Mouse (Mus musculus) thymus, postnatal 36 days (tissue): Measurements from ENCODE around the gene Ubap1l.

ENCODE experiments used
- DNase-seq, 2 experiments: peaks; one replicate each; pipeline ENCODE4 v3.0.0; 2022; ENCODE audit warnings: mixed read lengths in 2 of 2

The Ubap1l gene

GRCm38 (mm10) chr9:65411326-65411725 lies 50.5 kb downstream of the Ubap1l start:
- DNase-seq, result no peak

DNA sequence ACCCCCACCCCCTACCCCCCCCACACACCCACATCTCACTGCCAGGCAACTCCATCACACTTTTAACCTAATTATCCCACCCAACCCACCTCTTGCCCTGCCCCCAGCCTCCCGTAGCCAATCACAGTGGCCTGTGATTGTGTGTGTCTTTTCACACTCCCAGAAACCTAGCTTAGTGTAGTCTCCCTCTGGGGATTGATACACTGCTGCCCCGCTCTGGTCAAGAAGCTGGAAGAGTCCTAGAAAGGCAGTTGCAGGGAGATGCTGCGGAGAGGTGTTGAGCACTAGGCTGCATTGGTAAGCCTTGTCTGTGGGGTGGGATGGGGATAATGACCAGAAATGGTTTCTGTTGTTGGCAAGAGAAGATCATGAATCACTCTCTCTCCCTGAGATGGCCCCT lies 56.9 kb downstream of the Ubap1l start:
- DNase-seq, result no peak

DNA sequence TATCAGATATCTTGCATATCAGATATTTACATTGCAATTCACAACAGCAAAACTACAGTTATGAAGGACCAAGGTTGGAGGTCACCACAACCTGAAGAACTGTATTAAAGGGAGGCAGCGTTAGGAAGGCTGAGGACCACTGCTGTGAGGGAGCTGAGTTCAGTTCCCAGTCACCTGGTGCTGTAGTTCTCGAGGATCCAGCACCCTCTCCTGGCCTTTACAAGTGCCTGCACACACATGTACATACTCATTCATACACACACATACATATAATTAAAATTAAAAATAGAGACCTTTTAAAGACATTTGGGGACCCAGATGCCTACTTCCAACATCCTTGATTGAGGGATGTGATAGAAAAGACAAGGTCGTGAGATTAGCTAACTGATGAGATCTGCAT lies 58.8 kb downstream of the Ubap1l start:
- DNase-seq, result no peak

DNA sequence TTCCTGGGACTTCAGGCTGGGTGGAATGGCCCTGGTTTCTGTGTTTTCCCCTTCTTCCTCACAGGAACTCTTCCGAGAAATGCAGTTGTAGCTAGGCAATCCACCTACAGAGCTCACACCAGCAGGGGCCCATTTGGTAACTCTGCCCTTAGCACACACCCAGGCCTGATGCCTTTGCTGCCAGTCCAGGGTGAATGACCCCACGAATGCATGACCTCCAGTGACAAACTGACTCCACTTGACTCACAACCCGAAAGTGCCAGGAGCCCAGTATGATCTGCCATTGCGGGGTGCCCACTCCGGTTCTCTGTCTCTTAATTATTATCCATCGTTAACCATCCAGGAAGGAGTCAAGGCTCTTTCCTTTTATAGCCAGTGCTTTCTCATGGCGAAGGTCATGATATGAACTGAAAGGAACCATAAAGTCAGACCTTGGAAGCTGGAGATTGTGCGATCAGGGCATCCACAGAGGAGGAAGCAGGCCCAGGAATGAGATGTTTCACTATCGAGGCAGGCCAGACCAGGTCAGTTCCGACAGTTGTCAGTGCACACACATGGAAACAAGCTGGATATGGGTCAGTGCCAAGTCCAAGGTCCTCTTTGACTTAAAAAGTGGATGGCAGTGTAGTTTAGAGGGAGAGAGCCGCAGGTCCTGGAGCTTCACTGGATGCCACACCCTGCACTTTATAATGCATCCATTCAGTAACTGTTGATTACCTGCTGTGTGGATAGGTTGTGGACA lies 62.1 kb downstream of the Ubap1l start, which contains the start of gene Slc51b:
Gene Slc51b (minus strand): TSS at position 196 of the 742 bp plus-strand sequence.
- no peak for DNase-seq

DNA sequence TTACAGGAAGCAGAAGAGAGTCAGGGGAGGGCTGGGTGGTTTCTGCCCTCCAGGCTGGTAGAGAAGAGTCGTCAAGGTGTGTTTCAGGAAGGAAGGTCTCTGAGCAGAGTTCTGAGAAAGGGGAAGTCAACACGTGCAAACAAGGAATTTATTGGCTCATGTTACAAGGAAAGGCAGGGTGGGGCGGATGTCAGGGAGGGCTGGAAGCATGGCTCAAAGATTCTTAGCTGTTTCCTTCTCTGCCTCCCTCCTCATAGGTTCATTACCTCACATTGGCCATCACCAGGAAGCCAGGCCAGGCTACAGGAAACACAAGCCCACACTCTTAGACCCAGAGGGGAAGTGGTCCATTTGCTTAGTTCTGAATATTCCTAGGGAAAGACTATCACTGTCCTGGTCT lies 63.6 kb downstream of the Ubap1l start:
- no peak for DNase-seq

DNA sequence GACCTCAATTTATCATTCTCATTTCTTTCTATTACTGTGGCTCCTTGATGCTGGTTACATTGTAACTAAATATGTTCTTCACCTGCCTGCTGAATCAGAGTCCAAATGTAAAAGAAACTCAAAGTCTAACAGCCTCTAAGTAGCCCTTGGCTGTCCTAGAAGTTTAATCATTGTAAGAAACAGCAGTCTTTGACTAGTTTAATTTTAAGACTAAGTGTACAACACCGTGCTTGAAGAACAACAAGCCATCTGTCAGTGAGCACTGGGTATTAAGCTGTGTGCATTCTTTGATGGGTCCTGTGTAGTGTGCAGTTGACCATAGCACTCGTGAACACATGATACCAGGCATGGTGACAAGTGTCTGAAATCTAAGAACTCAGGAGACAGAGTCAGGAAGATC lies 66.7 kb downstream of the Ubap1l start:
- no peak for DNase-seq

DNA sequence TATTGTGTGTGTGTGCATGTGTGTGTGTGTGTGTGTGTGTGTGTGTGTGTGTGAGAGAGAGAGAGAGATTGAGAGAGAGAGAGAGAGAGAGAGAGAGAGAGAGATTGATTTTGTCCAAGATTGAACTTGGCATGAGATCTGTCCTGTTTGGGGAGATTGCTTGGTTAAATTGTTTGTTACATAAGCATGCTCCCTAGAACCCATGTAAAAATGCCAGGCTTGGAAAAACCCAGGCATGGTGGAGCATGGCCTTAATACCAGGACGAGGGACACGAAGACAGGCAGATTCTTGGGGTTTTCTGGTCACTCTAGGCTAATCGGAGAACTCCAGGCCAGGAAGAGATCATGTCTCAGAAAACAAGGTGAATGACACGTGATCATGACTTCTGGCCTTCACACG lies 67.2 kb downstream of the Ubap1l start:
- no peak for DNase-seq
